Mouse (Mus musculus) cortical plate, adult 2 months (tissue): ENCODE results near the gene Ddx56.

ENCODE experiments used
- CTCF ChIP-seq: fragments of 200-500 bp; IDR thresholded peaks from 2 replicates; pipeline ENCODE4 v1.5.1; 2011; ENCODE audit warnings: mild to moderate bottlenecking, control low read depth, low read length; ENCODE audit not compliant: insufficient read depth; ENCODE audit errors: extremely low read depth
- POLR2A ChIP-seq: fragments of 200-500 bp; IDR thresholded peaks from 2 replicates; pipeline ENCODE4 v1.6.1; 2011; ENCODE audit warnings: mild to moderate bottlenecking, low read length, control low read depth; ENCODE audit not compliant: insufficient read depth; ENCODE audit errors: extremely low read depth

- no peak for TF ChIP-seq CTCF
- no peak for TF ChIP-seq POLR2A
These were observed 40.6 kb upstream of the Ddx56 start for GRCm38 (mm10) chr11:6308181-6308580.
